ENCODE assay signal across 20 mouse cellular contexts in genomic region chr8:128464056-128464623, GRCm38 (mm10).
DNase-seq lines count a peak whose midpoint lies in the region; ATAC-seq and TF ChIP-seq lines count a peak whose summit lies in the region.
"Had no signal": no experiment of that assay in that cellular context is flagged by ENCODE, and none has a peak within 500 bp of the region (broad histone marks: within the 10 kb centered on the region; RNA-seq: fewer than 3 reads in every experiment).

No protein-coding gene starts in this region.

- no peaks in the 10 kb centered on the region for H3K79me2 ChIP-seq in myocyte (ENCODE audit: control insufficient read depth, insufficient read depth)

- POLR2A ChIA-PET in Patski (lab: Charles Lee) = no interaction called here

- no peaks in the 10 kb centered on the region for H3K27me3 ChIP-seq in kidney, embryonic 16.5 days (ENCODE audit: insufficient read depth, low read length)
- H3K27me3 ChIP-seq in stomach, embryonic 15.5 days (replicated peaks) = no peaks in the 10 kb centered on the region
- no peaks in the 10 kb centered on the region for H3K27me3 ChIP-seq in stomach, postnatal 0 days (ENCODE audit: control insufficient read depth, insufficient read depth, low read length)
- H3K27me3 ChIP-seq in Patski (no peaks in the 10 kb centered on the region), myocyte (ENCODE audit: control insufficient read depth, insufficient read depth, insufficient read length) (no peaks in the 10 kb centered on the region)
- H3K27me3 ChIP-seq: embryonic facial prominence, embryonic 13.5 days; forebrain, embryonic 12.5 days; hindbrain, embryonic 13.5 days; intestine, embryonic 15.5 days had no signal

- no peak overlapping the region for H3ac ChIP-seq in myocyte (ENCODE audit: control insufficient read depth, insufficient read length)

- no peak overlapping the region for H3K4me3 ChIP-seq in kidney, embryonic 16.5 days (ENCODE audit: low read length)
- H3K4me3 ChIP-seq in stomach, embryonic 15.5 days (replicated peaks) = no peak overlapping the region
- no peak overlapping the region for H3K4me3 ChIP-seq in stomach, postnatal 0 days (ENCODE audit: low read depth, low read length)
- no peak overlapping the region for H3K4me3 ChIP-seq in myocyte
- H3K4me3 ChIP-seq: embryonic facial prominence, embryonic 13.5 days; forebrain, embryonic 12.5 days; hindbrain, embryonic 13.5 days; intestine, embryonic 15.5 days had no signal

- CTCF ChIA-PET in Patski (lab: Charles Lee) = interaction anchor here (1.0 to 1.7 kb wide), 3 partner anchors 10 to 24 kb away, joined by 3 to 4 read pairs (median 3); no protein-coding TSS in a partner anchor

- no peak for TF ChIP-seq CTCF in stomach, postnatal 0 days (IDR thresholded peaks at IDR 0.05; ENCODE audit: low read depth)
- TF ChIP-seq CTCF in Patski (IDR thresholded peaks at IDR 0.05) = no peak

- no peak for TF ChIP-seq POLR2A in myocyte (IDR thresholded peaks at IDR 0.05; ENCODE audit: insufficient read length, low read depth)

- no peak overlapping the region for H3K27ac ChIP-seq in kidney, embryonic 16.5 days (ENCODE audit: low read length)
- H3K27ac ChIP-seq in stomach, embryonic 15.5 days = 0 out of 2 replicates have a peak overlapping the region, but pooled peaks have one; percentile 0
- no peak overlapping the region for H3K27ac ChIP-seq in stomach, postnatal 0 days (replicated peaks)
- H3K27ac ChIP-seq: embryonic facial prominence, embryonic 13.5 days; forebrain, embryonic 12.5 days; hindbrain, postnatal 0 days; intestine, embryonic 15.5 days had no signal

- H3K4me1 ChIP-seq in kidney, embryonic 16.5 days (ENCODE audit: insufficient read depth, low read length) = 0 out of 2 replicates have a peak, but pooled peaks cover 6% of the 10 kb centered on the region
- H3K4me1 ChIP-seq in stomach, embryonic 15.5 days = peaks cover 5% of the 10 kb centered on the region; the same call in 1 of the 2 replicates
- peaks cover 4% of the 10 kb centered on the region for H3K4me1 ChIP-seq in stomach, postnatal 0 days (replicated peaks; ENCODE audit: control insufficient read depth, insufficient read depth)
- H3K4me1 ChIP-seq: embryonic facial prominence, embryonic 13.5 days; forebrain, embryonic 12.5 days; hindbrain, embryonic 13.5 days; intestine, embryonic 15.5 days had no signal

- in situ Hi-C loops in Patski (cut with MboI; ENCODE audit: low pct_unique_long_range_greater_than_20kb) = no loop called here

- no peak for TF ChIP-seq EP300 in stomach, postnatal 0 days (optimal IDR thresholded peaks at IDR 0.05)

- H3K9ac ChIP-seq in kidney, embryonic 16.5 days (replicated peaks; ENCODE audit: low read length) = no peak overlapping the region
- H3K9ac ChIP-seq in stomach, embryonic 15.5 days = no peak overlapping the region
- no peak overlapping the region for H3K9ac ChIP-seq in stomach, postnatal 0 days (ENCODE audit: low read length)
- H3K9ac ChIP-seq: embryonic facial prominence, embryonic 13.5 days; forebrain, embryonic 12.5 days; hindbrain, embryonic 13.5 days; intestine, embryonic 15.5 days had no signal

- ATAC-seq in kidney, embryonic 16.5 days (ENCODE audit: low FRiP score, low TSS enrichment) = peak; percentile 31; the same call in 1 of the 2 replicates
- no peak for ATAC-seq in stomach, embryonic 15.5 days (ENCODE audit: insufficient read depth, low FRiP score, low read depth)
- ATAC-seq in stomach, postnatal 0 days (ENCODE audit: low FRiP score, low TSS enrichment) = no peak
- ATAC-seq in Patski = no peak
- ATAC-seq: forebrain, embryonic 16.5 days; hindbrain, postnatal 0 days; intestine, embryonic 15.5 days had no signal

- H3K9me3 ChIP-seq in kidney, embryonic 16.5 days (ENCODE audit: low read length) = no peaks in the 10 kb centered on the region
- H3K9me3 ChIP-seq in stomach, embryonic 15.5 days = no peaks in the 10 kb centered on the region
- no peaks in the 10 kb centered on the region for H3K9me3 ChIP-seq in stomach, postnatal 0 days (ENCODE audit: control insufficient read depth, low read length)
- H3K9me3 ChIP-seq: embryonic facial prominence, embryonic 13.5 days; forebrain, embryonic 12.5 days; hindbrain, embryonic 13.5 days; intestine, embryonic 15.5 days had no signal

- H3K4me2 ChIP-seq in kidney, embryonic 16.5 days (replicated peaks; ENCODE audit: low read depth, low read length) = no peak overlapping the region
- H3K4me2 ChIP-seq in stomach, embryonic 15.5 days = no peak overlapping the region
- no peak overlapping the region for H3K4me2 ChIP-seq in stomach, postnatal 0 days (replicated peaks; ENCODE audit: low read depth)
- peak overlapping the region; percentile 58 for H3K4me2 ChIP-seq in myocyte (ENCODE audit: low read depth)
- H3K4me2 ChIP-seq: embryonic facial prominence, embryonic 13.5 days; forebrain, embryonic 12.5 days; hindbrain, embryonic 13.5 days; intestine, embryonic 15.5 days had no signal

- 67% methylated on average over 4 of the region's 4 CpGs for WGBS in kidney, embryonic 16.5 days
- WGBS in stomach, embryonic 15.5 days = 79% methylated on average over 4 of the region's 4 CpGs
- 81% methylated on average over 4 of the region's 4 CpGs for WGBS in stomach, postnatal 0 days

- peaks cover 39% of the 10 kb centered on the region for H3K36me3 ChIP-seq in kidney, embryonic 16.5 days (ENCODE audit: insufficient read depth, low read length)
- H3K36me3 ChIP-seq in stomach, embryonic 15.5 days = peaks cover 10% of the 10 kb centered on the region; the same call in 1 of the 2 replicates
- no peaks in the 10 kb centered on the region for H3K36me3 ChIP-seq in stomach, postnatal 0 days (ENCODE audit: control insufficient read depth, insufficient read depth, low read length)
- H3K36me3 ChIP-seq in myocyte (ENCODE audit: control insufficient read depth, insufficient read depth) = peaks cover 14% of the 10 kb centered on the region
- H3K36me3 ChIP-seq: intestine, embryonic 15.5 days had no signal

- DNase-seq in kidney, postnatal 10 days = no peak
- no peak for DNase-seq in stomach, postnatal 0 days (ENCODE audit: low spot score)
- DNase-seq in Patski (ENCODE audit: low read depth, low spot score) = peak; percentile 63
- DNase-seq in frontal cortex, postnatal 25 days (ENCODE audit: low spot score in 2 of 2) = no peak
- no peak for DNase-seq in thymus, postnatal 14 days
- DNase-seq: adrenal gland, adult 8-10 months; adrenal gland, postnatal 36 days; cerebellum, adult 11-12 months; cerebellum, adult 9-10 months; cerebellum, postnatal 25 days; heart, postnatal 10 days had no signal

TF ChIP-seq in myocyte, 11 proteins besides CTCF, POLR2A, EP300 and RAD21:
- TF ChIP-seq MYOG (IDR thresholded peaks at IDR 0.05; ENCODE audit: control insufficient read depth in 1 of 3, insufficient read depth in 1 of 3, insufficient read length in 2 of 3, low read depth in 2 of 3) (no peak), MYOD1 (IDR thresholded peaks at IDR 0.05; ENCODE audit: control insufficient read depth in 1 of 3, insufficient read length in 2 of 3, low read depth in 2 of 3) (peak in 2 of 3 experiments; percentile 31 to 68)
